Mouse (Mus musculus) cerebral cortex, adult 2 months (tissue): ENCODE results near the gene Calm3.

Experiments
- WGBS: fragments of 180-500 bp; shearing (Covaris S2); methylation state at CpG from one replicate; pipeline ENCODE4 v1.1.7; 2018; 5-methylcytosine and 5-hydroxymethylcytosine counted together

Gene Calm3

DNA sequence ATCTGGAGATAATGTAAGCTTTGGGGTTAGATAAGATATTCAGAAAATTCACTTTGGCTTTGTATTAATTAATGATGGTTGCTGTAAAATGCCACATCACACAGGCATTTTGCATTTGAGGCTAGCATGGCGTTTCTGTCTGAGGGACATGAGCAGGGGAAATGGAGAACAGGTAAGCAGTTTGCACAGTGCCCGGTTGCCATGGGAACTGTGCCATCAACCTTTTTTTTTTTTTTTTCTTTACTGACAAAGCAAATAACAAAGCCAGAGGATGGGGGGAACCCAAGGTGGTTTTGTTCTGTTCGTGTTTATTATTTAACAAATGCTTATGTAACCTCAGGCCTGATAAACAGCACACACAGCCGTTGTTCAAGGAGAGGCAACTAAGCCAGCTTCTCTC, 18.9 kb upstream of the Calm3 start:
- WGBS: 48% methylated on average over 4 of the region's 4 CpGs

DNA sequence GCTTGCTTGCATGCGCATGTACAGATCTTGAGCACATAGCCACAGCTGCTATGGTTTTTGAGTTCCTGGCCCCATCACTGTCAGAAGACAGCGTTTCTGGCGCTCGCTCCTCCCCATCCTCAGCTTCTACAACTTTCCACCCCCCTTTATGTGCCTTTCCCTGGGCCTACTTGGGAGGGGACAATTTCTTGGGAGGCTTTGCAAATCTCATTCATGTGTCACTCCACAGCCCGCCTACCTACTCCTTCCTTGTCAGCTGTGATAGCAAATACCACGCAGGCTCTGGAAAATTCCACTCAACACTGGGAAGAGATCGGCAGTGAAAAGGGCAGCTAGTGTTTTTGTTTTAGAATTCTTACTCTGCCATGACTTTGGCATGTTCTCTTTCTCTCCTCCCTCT, 16.4 kb upstream of the Calm3 start:
- 29% methylated on average over 7 of the region's 7 CpGs for WGBS

DNA sequence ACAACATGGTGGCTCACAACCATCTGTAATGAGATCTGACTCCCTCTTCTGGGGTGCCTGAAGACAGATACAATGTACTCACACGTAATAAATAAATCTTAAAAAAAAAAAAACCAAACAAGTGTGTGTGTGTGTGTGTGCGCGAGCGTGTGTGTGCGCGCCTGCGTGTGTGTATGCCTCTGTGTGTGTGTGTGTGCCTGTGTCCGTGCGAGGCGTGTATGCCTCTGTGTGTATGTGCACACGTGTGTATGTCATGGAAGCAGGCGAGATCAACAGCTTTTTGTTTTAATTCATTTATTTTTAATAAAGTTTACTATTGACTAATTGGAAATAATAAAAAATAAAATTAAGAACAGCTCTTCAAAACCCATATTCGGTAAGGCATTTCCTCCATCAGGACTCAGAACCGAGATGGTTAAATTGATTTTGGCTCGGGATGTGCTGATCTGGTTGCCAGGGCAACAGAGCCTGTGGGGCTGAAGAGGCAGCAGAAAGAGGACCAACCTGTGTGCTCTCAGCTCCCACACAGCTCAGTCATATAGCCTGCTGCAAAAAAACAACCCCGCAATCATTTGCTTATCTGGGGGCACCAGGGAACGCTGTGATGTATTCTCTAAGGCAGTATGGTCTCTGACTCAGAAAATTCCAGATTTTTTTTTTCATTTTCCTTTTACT, 14.3 kb upstream of the Calm3 start:
- 50% methylated on average over 17 of the region's 17 CpGs for WGBS

GRCm38 (mm10) chr7:16937312-16937711, 13.4 kb upstream of the Calm3 start:
- 50% methylated on average over 4 of the region's 4 CpGs for WGBS

GRCm38 (mm10) chr7:16932704-16933577, 9.0 kb upstream of the Calm3 start:
- 22% methylated on average over 14 of the region's 14 CpGs for WGBS

- 15% methylated on average over 14 of the region's 14 CpGs for WGBS
These were observed 8.2 kb upstream of the Calm3 start for GRCm38 (mm10) chr7:16931968-16932627.

- WGBS: 0% methylated on average over 1 of the region's 1 CpGs
These were observed 6.9 kb upstream of the Calm3 start for GRCm38 (mm10) chr7:16930850-16931249.

DNA sequence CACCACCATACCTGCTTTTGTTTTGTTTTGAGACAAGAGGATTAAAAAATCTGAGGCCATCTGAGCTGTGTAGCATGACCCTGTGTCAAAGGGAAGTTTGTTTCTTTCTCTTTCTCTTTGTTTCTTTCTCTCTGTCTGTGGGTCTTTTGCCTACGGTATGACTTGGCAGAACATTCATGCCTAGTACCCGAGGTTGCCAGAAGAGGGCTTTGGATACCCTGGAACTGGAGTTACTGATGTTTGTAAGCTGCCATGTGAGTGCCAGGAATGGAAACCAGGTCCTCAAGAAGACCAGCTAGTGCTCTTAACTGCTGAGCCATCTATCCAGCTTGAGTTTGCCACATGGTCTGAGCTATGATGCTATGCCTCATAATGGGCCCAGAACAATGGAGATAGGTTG, 4.4 kb upstream of the Calm3 start:
- 31% methylated on average over 2 of the region's 2 CpGs for WGBS

DNA sequence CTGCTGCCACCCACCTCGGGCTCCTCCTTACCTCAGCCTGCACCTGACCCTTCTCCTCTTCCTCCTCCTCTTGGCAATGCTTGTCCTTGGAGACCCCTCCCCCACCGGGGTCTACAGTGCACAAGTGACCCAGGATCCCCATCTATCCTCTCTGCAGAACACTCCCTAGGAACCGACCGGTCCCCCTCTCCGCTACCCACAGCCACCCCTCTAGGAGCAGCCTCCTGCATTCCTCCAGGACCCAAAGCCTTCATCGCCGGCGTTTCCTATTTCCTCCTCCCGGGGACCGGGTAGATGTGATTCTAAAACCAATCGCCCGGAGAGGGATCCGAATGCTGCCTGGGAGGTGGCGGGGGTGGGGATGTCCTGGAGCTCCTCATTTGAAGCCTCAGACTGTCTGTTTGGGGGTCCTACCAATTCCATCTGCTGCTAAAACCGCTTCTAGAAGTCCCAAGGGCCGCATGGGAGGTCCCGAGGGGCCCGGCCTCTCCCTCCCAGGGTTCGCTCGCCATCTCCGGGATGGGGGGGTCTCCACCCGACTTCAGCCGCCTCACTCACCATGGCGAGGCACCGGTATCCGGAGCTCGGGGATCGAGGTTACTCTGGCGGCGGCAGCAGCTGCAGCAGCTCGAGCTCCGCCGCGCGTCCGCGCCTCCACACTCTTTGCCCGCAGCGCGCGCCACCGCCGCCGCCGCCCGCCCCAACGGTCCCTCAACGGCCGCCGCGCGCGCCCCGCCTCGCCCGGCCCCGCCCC, 454 bp downstream of the Calm3 start:
- under 1% methylated on average over 47 of the region's 57 CpGs for WGBS

DNA sequence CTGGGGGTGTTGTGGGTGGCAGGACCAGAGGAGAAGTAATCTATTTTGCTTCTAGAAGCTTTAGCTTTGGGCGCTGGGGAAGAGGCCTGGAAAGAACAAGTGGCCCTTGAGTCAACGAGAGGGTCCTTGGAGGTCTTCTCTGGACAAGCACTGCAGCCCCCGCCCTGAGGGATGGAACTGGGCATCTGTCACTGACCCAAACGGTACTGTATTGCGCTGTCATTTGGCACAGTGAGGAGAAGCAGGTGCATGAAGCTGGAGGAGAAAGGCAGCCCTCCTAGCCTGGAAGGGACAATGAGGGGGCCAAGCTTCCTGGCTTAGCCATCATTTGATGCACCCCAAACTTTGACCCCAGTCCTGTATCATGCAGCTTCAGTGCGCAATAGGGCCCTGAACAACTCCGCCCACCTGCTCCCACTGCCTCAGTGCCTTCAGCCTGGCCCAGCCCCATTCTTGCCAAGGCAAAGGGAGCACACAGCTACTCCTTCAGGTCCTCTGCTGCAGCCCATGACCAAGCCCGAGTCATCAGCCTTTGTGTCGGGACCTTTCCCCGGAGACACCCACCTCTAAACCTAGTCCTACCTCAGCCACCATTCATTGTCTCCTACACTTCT, 1.4 kb downstream of the Calm3 start:
- WGBS: 10% methylated on average over 10 of the region's 10 CpGs

DNA sequence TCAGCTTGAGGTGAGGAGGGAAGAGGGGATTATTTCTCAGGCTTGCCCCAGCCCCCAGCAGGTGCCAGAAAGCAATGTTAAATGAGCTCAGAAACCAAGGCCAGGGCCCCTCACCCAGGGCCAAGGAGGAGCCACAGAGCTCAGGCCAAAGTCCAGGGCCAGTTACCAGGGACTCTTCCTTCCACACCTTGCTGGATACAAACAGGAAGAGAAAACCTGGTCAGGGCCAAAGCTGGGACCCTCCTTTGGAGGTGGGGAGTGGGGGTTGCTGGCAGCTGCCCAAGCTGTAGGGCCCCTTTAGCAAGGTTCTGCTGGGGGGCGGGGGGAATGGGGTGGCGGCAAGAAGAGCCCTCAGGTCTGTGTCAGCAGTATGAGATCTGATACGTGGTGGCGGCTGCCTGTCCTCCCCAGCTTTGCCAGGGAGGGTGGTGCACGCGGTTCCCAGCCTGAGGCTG, 2.0 kb downstream of the Calm3 start:
- 12% methylated on average over 6 of the region's 6 CpGs for WGBS

DNA sequence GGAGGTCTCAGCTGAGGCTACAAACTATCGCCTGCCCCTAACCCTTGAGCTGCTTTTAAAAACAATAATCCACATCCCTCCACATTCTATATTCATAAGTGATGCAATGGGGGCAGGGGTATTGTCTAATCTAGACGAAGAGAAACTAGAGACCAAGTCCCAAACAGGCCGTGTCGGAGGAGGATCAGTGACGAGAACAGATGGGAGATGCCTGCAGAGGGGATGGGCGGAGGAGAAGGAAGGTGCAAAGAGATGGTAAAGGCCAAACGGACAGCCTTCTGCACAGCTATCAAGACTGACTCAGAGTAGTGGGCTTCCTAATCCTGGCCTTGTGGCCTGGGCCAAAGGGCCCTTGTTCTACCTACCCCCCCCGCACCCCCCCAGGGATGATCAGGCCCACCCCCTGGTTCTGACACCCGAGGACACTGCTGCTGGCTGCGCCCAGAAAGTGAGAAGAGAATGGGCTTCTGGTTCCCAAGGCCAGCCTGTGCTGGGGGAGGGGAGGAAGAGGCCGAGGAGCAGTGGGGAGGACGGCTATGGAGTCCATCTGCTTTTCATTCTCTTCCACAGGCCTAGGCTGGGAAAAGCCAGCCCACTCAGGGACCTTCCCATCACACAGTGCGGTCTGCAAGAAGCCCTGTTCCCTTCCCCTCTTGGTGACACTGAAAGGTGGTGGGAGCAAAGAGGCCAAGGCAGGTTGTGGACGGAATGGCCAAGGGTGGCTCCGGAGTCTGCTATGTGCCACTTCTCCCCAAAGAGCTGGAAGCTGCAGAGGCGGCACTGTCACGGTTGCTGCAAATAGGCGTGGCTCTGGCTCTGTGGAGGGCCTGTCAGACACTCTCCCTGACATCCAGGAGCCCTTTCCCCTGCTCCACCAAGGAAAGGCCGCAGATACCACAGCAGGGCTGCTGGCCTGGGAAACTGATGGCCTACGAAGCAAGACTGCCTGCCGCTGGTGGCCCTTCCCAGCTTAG, 2.8 kb downstream of the Calm3 start:
- WGBS: 24% methylated on average over 21 of the region's 21 CpGs

GRCm38 (mm10) chr7:16920150-16920579, 3.7 kb downstream of the Calm3 start:
- WGBS: 25% methylated on average over 7 of the region's 7 CpGs

- WGBS: 30% methylated on average over 13 of the region's 13 CpGs
These were observed 4.3 kb downstream of the Calm3 start for GRCm38 (mm10) chr7:16919395-16920149.

DNA sequence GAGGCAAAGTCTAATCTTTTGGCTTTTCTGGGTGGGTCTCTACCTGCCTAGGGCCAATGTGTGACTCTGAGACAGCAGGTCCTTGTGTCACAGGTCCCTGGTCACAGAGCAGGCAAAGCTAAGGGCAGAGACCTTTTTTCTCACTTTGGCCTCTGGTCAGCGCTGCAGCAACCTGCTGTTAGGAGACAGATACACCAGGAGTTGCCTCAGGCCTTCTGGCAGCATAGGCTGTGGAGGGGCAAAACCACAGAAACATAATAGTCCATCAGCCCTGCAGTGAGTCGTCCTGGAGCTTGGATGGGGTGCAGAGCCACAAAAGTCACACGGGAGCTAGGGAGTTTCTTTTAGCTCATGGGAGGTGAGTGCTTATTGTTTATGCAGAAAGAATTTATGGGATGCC, 5.2 kb downstream of the Calm3 start:
- 53% methylated on average over 3 of the region's 3 CpGs for WGBS

GRCm38 (mm10) chr7:16918014-16918413, 5.9 kb downstream of the Calm3 start:
- 27% methylated on average over 9 of the region's 9 CpGs for WGBS

DNA sequence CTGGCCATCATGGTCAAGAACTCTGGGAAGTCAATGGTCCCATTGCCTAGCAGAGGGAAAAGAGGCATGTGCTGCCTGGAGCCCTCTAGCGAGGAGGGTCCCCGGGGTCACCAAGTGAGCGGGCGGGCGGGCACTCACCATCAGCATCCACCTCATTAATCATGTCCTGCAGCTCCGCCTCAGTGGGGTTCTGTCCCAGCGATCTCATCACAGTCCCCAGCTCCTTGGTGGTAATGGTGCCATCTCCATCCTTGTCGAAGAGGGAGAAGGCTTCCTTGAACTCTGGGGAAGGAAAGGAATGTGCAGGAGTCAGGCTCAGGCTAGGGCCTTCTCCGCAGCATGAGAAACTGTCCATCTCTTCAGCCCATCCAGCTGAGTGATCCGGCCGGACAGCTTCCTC, 6.5 kb downstream of the Calm3 start:
- WGBS: 80% methylated on average over 11 of the region's 11 CpGs

GRCm38 (mm10) chr7:16916342-16917265, 7.3 kb downstream of the Calm3 start:
- 59% methylated on average over 30 of the region's 30 CpGs for WGBS
